Mouse (Mus musculus) thymus, postnatal 25 days (tissue): ENCODE measurements around the gene Lin52.

ENCODE experiments used
- DNase-seq: peaks from one replicate; pipeline ENCODE4 v3.0.0; 2022

The Lin52 gene

GRCm38 (mm10) chr12:84450718-84451646, at the start of gene Lin52, which contains the start of gene Aldh6a1:
Lin52 (plus strand) TSS chr12:84451422.
Aldh6a1 (minus strand) TSS chr12:84451004.
- DNase-seq: peak; percentile 94

- DNase-seq: no peak
Measured at GRCm38 (mm10) chr12:84402923-84403322, 48.3 kb upstream of the Lin52 start.

- DNase-seq: no peak
Measured at GRCm38 (mm10) chr12:84404541-84404940, 46.7 kb upstream of the Lin52 start.

- DNase-seq: no peak
Measured at GRCm38 (mm10) chr12:84407259-84407658, 44.0 kb upstream of the Lin52 start.

GRCm38 (mm10) chr12:84407874-84408818, 43.1 kb upstream of the Lin52 start:
- peak; percentile 83 for DNase-seq

- peak; percentile 92 for DNase-seq
Measured at GRCm38 (mm10) chr12:84408819-84409507, 42.3 kb upstream of the Lin52 start, which contains the start of the genes Entpd5 and Bbof1. Entpd5 (minus strand) TSS chr12:84409029. Bbof1 (plus strand) TSS chr12:84409071.

GRCm38 (mm10) chr12:84416834-84417604, 34.2 kb upstream of the Lin52 start, which contains the start of gene Rnf113a2:
Rnf113a2 (plus strand) TSS chr12:84417196.
- peak; percentile 86 for DNase-seq

GRCm38 (mm10) chr12:84417605-84417922, 33.7 kb upstream of the Lin52 start:
- DNase-seq: no peak

GRCm38 (mm10) chr12:84423990-84424389, 27.2 kb upstream of the Lin52 start:
- DNase-seq: no peak

- no peak for DNase-seq
Measured at GRCm38 (mm10) chr12:84429825-84430224, 21.4 kb upstream of the Lin52 start.

- no peak for DNase-seq
Measured at GRCm38 (mm10) chr12:84438697-84439096, 12.5 kb upstream of the Lin52 start.

GRCm38 (mm10) chr12:84442526-84442925, 8.7 kb upstream of the Lin52 start:
- DNase-seq: no peak

- no peak for DNase-seq
Measured at GRCm38 (mm10) chr12:84447386-84447785, 3.8 kb upstream of the Lin52 start.

- DNase-seq: no peak
Measured at GRCm38 (mm10) chr12:84448181-84448580, 3.0 kb upstream of the Lin52 start.

GRCm38 (mm10) chr12:84449887-84450286, 1.3 kb upstream of the Lin52 start:
- no peak for DNase-seq

- no peak for DNase-seq
Measured at GRCm38 (mm10) chr12:84450351-84450717, 888 bp upstream of the Lin52 start.

- no peak for DNase-seq
Measured at GRCm38 (mm10) chr12:84451801-84452200, 579 bp downstream of the Lin52 start.

- DNase-seq: no peak
Measured at GRCm38 (mm10) chr12:84456911-84457310, 5.7 kb downstream of the Lin52 start.

GRCm38 (mm10) chr12:84459845-84460244, 8.6 kb downstream of the Lin52 start:
- DNase-seq: no peak

- no peak for DNase-seq
Measured at GRCm38 (mm10) chr12:84461416-84461815, 10.2 kb downstream of the Lin52 start.

- DNase-seq: no peak
Measured at GRCm38 (mm10) chr12:84462856-84463255, 11.6 kb downstream of the Lin52 start.

- DNase-seq: no peak
Measured at GRCm38 (mm10) chr12:84468701-84469100, 17.5 kb downstream of the Lin52 start.
